ENCODE assay signal across 8 mouse cellular contexts in the genomic region with DNA sequence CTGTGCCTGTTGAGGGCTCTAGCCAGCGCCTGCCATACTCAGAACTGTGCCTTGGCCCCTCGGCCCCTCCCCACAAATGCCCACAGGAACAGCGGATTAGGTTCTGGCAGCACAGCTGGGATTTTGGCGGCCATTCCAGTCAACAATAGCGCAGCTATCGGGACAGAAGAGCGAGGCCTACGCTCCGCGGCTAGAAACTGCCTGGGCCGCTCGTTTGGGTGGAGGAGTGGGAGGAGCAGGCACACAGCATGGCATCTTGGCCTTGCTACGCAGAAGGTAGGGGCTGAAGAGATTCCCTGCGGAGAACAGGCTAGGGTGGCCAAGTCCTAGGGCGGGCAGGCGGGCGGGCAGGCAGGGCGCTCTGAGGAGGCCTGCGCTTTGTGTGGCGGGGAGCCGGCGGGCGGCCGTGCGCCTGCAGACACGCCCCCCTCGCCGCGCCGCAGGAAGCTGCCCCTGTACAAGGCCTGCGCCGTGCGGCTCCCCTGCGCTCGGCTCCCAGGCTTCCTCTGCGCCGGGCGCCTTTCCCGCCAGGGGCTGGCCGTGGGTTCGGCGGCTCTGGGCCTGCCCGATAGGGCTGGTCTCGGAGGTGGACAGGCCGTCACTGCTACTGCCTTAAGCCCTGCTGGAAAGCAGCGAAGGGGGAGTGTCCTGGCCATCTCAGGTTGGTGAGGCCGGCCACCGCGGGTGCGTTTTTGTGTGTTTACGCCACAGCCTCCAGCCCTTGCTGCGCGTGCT. TPM values are rescaled to one million over a fixed set of nuclear protein-coding genes. Genes with fewer than 3 reads are reported as not detected.
A peak's percentile ranks its signal among the peaks of the same experiment; 100 is the strongest.
DNase-seq lines count a peak whose midpoint lies in the region; ATAC-seq lines count a peak whose summit lies in the region.

No protein-coding gene starts in this region.

- peak overlapping the region; percentile 99 for H3K27ac ChIP-seq in hindbrain, embryonic 11.5 days (ENCODE audit: low read depth, low read length)

- peak; percentile 88 for DNase-seq in NIH3T3 (ENCODE audit: low read depth)
- DNase-seq in cerebellum, adult 9-11 months, result peak; percentile 92
- peak; percentile 50 to 82 for DNase-seq in frontal cortex, adult 2 months (ENCODE audit: extremely low spot score in 1 of 2, low spot score in 1 of 2)
- DNase-seq in hindbrain, embryonic 11.5 days (ENCODE audit: low spot score), result peak; percentile 85
- peak; percentile 84 to 86 for DNase-seq in layer of hippocampus, postnatal 14 days (ENCODE audit: low spot score in 2 of 2)
- DNase-seq in lung, postnatal 10 days, result peak; percentile 88
- DNase-seq in ovary, postnatal 14 days (ENCODE audit: low spot score), result peak; percentile 79
- peak; percentile 72 to 80 for DNase-seq in thymus, postnatal 10 days (ENCODE audit: low spot score in 2 of 2)

- H3K36me3 ChIP-seq in hindbrain, embryonic 11.5 days (ENCODE audit: control insufficient read depth, insufficient read depth, low read length), result no peaks in the 10 kb centered on the region

- ATAC-seq in hindbrain, embryonic 11.5 days (ENCODE audit: low FRiP score), result peak; percentile 95

- peak overlapping the region; percentile 96 for H3K9ac ChIP-seq in hindbrain, embryonic 11.5 days (ENCODE audit: low read depth, low read length)

- H3K27me3 ChIP-seq in hindbrain, embryonic 11.5 days (ENCODE audit: control insufficient read depth, insufficient read depth, low read length), result no peaks in the 10 kb centered on the region

- peak overlapping the region; percentile 74 for H3K4me3 ChIP-seq in hindbrain, embryonic 11.5 days (ENCODE audit: low read depth, low read length)

- H3K4me1 ChIP-seq in hindbrain, embryonic 11.5 days (replicated peaks; ENCODE audit: control insufficient read depth, insufficient read depth, low read length), result peaks cover 6% of the 10 kb centered on the region

- H3K9me3 ChIP-seq in hindbrain, embryonic 11.5 days (ENCODE audit: control insufficient read depth, low read length), result no peaks in the 10 kb centered on the region

- H3K4me2 ChIP-seq in hindbrain, embryonic 11.5 days (replicated peaks; ENCODE audit: low read depth, low read length), result peak overlapping the region; percentile 76

- WGBS in hindbrain, embryonic 11.5 days, result under 1% methylated on average over 43 of the region's 53 CpGs

RNA-seq across cellular contexts. Expression of a gene that starts 36.0 kb away (rescaled TPM):
- polyA plus RNA-seq in frontal cortex, adult 2 months (2012; rRNA removed), result 65.6 and 68.8 TPM in 2 replicates
- 86.9 and 88.9 TPM in 2 replicates for polyA plus RNA-seq in hindbrain, embryonic 11.5 days (2014; fragmentation: Nextera tagmentation; extraction: Ambion mirVana)
- total RNA-seq in layer of hippocampus, postnatal 14 days (2021), result 10 to 100 TPM; 73.4 to 75.3 TPM

RNA-seq across cellular contexts. Expression of a gene that starts 36.2 kb away (rescaled TPM):
- 12.3 and 12.8 TPM in 2 replicates for polyA plus RNA-seq in frontal cortex, adult 2 months (2012; rRNA removed)
- polyA plus RNA-seq in hindbrain, embryonic 11.5 days (2014; fragmentation: Nextera tagmentation; extraction: Ambion mirVana), result 11.4 and 12.2 TPM in 2 replicates
- 1 to 10 TPM; 4.8 to 7.4 TPM for total RNA-seq in layer of hippocampus, postnatal 14 days (2021)

RNA-seq across cellular contexts. Expression of a gene that starts 48.6 kb away (rescaled TPM):
- polyA plus RNA-seq in frontal cortex, adult 2 months (2012; rRNA removed), result 14.1 and 14.4 TPM in 2 replicates
- polyA plus RNA-seq in hindbrain, embryonic 11.5 days (2014; fragmentation: Nextera tagmentation; extraction: Ambion mirVana), result 3.1 and 4.4 TPM in 2 replicates
- total RNA-seq in layer of hippocampus, postnatal 14 days (2021), result 1 to 10 TPM; 8.4 to 8.7 TPM

Comparison
In these comparisons a context has a peak if more than half of its experiments do, and no peak if none do; other contexts are left out.
1. Peak in every context shown above with its lines: DNase-seq, ATAC-seq, H3K4me3 ChIP-seq and H3K27ac ChIP-seq.